Mouse (Mus musculus): ENCODE measurements around the gene Unc45a. TPM values are rescaled to one million over a fixed set of nuclear protein-coding genes. Genes with fewer than 3 reads are reported as not detected.

Gene Unc45a
- polyA plus RNA-seq, 1 experiment from 2014 or later, result 61.7 TPM

- no peak overlapping the region for H3K4me3 ChIP-seq
- no peaks in the 10 kb centered on the region for H3K36me3 ChIP-seq
- H3K27ac ChIP-seq (replicated peaks), result no peak overlapping the region
Measured at GRCm38 (mm10) chr7:80373850-80374249, 33.0 kb upstream of the Unc45a start.

DNA sequence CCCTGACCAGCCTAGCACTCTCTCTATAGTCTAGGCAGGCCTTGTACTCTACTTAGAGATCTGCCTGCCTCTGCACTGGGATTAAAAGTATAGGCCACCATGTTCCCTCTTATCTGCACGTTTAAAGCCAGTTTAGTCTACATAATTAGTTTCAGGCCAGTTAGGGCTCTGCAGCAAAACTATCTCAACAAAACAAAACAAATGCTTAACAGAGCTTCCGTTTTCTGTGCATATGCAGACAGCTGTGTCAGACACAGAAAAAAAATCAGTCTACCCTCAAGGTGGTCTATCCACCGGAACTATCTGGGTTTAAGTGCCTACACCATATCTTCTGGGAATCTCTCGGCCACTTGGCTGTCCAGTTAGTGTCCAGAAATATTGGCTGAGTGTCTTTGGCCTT is 32.5 kb upstream of the Unc45a start:
- no peak for ATAC-seq (ENCODE audit: low read depth)
- WGBS, result 83% methylated on average over 4 of the region's 4 CpGs

More at GRCm38 (mm10) chr7:80373850-80374249, 33.0 kb upstream of the Unc45a start:
- Histone ChIP-seq H3K9ac (no peak overlapping the region), H3K27me3 (no peaks in the 10 kb centered on the region), H3K4me2 (no peak overlapping the region), H3K9me3 (no peaks in the 10 kb centered on the region), H3K4me1 (replicated peaks) (peaks cover 17% of the 10 kb centered on the region)
- 80% methylated on average over 12 of the region's 12 CpGs for WGBS
- no peak for ATAC-seq (ENCODE audit: low read depth)

DNA sequence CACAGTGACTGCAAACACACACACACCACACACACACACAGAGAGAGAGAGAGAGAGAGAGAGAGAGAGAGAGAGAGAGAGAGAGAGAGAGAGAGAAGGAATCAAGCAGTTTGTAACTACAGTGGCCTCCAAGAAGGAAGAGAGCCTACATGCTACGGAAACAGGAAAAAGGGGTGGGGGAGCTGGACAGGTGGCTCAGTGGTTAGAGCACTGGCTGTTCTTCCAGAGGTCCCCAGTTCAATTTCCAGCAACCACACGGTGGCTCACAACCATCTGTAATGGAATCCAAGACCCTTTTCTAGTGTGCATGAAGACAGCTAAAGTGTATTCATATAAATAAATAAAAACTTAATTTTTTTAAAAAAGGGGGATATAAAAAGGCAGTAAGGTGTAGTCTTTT is 31.9 kb upstream of the Unc45a start:
- Histone ChIP-seq H3K36me3 (peaks cover 10% of the 10 kb centered on the region), H3K4me1 (replicated peaks) (peaks cover 21% of the 10 kb centered on the region), H3K9ac (no peak overlapping the region), H3K4me2 (no peak overlapping the region), H3K9me3 (no peaks in the 10 kb centered on the region), H3K4me3 (no peak overlapping the region), H3K27ac (replicated peaks) (no peak overlapping the region), H3K27me3 (no peaks in the 10 kb centered on the region)
- no peak for ATAC-seq (ENCODE audit: low read depth)
- 62% methylated on average over 2 of the region's 2 CpGs for WGBS

More for the DNA sequence above, 32.5 kb upstream of the Unc45a start:
- Histone ChIP-seq H3K9me3 (no peaks in the 10 kb centered on the region), H3K27ac (replicated peaks) (no peak overlapping the region), H3K4me3 (no peak overlapping the region), H3K4me1 (replicated peaks) (peaks cover 21% of the 10 kb centered on the region), H3K9ac (no peak overlapping the region), H3K27me3 (no peaks in the 10 kb centered on the region), H3K4me2 (no peak overlapping the region), H3K36me3 (peaks cover 3% of the 10 kb centered on the region)

DNA sequence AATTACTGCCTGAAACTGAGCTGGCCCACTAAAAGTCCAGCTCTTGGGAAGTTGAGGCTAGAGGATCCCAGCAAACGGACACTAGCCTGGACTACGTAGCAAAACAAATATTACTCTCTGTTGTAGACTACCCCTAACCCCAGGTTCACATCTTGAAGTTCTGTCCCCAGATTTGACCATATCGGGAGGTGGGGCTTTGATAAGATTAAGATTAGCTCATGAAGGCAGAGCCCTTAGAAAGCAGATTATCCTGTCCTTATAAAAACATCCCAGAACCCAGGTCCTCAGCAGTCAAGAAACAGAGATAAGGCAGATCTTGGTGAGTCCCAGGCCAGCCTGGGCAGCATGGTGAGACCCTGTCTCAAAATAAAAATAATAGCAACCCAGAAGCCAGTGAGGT is 31.4 kb upstream of the Unc45a start:
- ATAC-seq (ENCODE audit: low read depth), result no peak
- peaks cover 15% of the 10 kb centered on the region for H3K36me3 ChIP-seq
- WGBS, result 86% methylated on average over 3 of the region's 3 CpGs
- no peak overlapping the region for H3K9ac ChIP-seq
- peaks cover 21% of the 10 kb centered on the region for H3K4me1 ChIP-seq (replicated peaks)
- no peaks in the 10 kb centered on the region for H3K9me3 ChIP-seq
- no peak overlapping the region for H3K4me3 ChIP-seq
- no peaks in the 10 kb centered on the region for H3K27me3 ChIP-seq
- H3K27ac ChIP-seq (replicated peaks), result no peak overlapping the region
- H3K4me2 ChIP-seq, result no peak overlapping the region

- under 1% methylated on average over 68 of the region's 86 CpGs for WGBS
- peak; percentile 78 for ATAC-seq (ENCODE audit: low read depth)
Measured at GRCm38 (mm10) chr7:80371041-80371751, 30.4 kb upstream of the Unc45a start, which contains the start of gene Man2a2. TSS of gene Man2a2 (minus strand) at chr7:80371375.

DNA sequence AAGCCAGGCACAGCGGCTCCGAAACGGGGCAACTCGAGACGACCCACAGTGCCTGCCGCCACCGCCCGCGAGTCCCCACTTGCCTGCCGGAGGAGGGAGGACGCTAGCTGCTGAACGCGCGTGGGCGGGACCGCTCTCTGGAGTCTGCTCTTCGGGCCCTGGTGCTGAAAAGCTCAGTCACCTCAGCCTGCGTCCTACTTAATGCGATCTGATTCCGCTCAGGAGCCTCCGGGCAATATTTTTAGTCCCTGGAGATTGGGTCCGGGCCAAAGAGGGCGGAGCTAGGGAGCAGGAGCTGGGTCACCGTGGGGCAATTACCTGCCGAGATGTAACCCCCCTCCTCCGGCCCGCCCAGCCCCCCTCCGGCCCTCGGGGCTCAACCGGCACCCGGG is 29.8 kb upstream of the Unc45a start:
- under 1% methylated on average over 31 of the region's 31 CpGs for WGBS

More at GRCm38 (mm10) chr7:80371041-80371751, 30.4 kb upstream of the Unc45a start, which contains the start of gene Man2a2:
- Histone ChIP-seq H3K4me1 (replicated peaks) (peaks cover 21% of the 10 kb centered on the region), H3K36me3 (peaks cover 25% of the 10 kb centered on the region), H3K27ac (replicated peaks) (peak within 1 kb of the TSS; percentile 89), H3K4me2 (peak within 1 kb of the TSS; percentile 73), H3K4me3 (peak within 1 kb of the TSS; percentile 87), H3K9me3 (no peaks in the 10 kb centered on the region), H3K27me3 (no peaks in the 10 kb centered on the region), H3K9ac (peak within 1 kb of the TSS; percentile 94)

DNA sequence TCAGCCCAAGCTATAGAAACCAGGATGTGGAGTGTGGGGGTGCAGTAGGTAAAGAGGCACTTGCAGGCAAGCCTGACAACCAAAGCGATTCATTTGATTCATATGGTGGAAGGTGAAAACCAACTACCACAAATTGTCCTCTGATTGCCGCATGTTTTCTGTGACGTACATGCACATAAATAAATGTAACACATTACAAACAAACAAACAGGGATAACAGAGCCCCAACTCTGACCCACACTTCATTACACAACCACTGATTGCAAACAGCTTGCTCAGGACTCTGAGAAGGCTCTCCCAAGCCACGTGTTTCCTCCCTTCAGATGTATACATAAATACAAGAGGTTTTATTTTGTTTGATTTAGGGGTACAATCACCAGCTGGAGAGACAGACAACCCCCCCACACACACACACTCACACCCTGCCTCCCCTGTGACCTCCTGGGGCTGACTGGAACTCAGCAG is 29.2 kb upstream of the Unc45a start:
- no peaks in the 10 kb centered on the region for H3K27me3 ChIP-seq
- H3K4me3 ChIP-seq, result peak overlapping the region; percentile 87
- H3K36me3 ChIP-seq, result peaks cover 31% of the 10 kb centered on the region
- H3K4me2 ChIP-seq, result peak overlapping the region; percentile 73
- peak overlapping the region; percentile 89; the same call in 1 of the 2 replicates for H3K27ac ChIP-seq (replicated peaks)
- H3K9me3 ChIP-seq, result no peaks in the 10 kb centered on the region
- peaks cover 21% of the 10 kb centered on the region for H3K4me1 ChIP-seq (replicated peaks)
- ATAC-seq (ENCODE audit: low read depth), result peak; percentile 4; the same call in 1 of the 2 replicates
- peak overlapping the region; percentile 94 for H3K9ac ChIP-seq
- WGBS, result 38% methylated on average over 4 of the region's 4 CpGs

More for the DNA sequence above, 29.8 kb upstream of the Unc45a start:
- Histone ChIP-seq H3K36me3 (peaks cover 30% of the 10 kb centered on the region), H3K9me3 (no peaks in the 10 kb centered on the region), H3K4me3 (peak overlapping the region; percentile 87), H3K27ac (replicated peaks) (peak overlapping the region; percentile 89), H3K4me2 (peak overlapping the region; percentile 73), H3K4me1 (replicated peaks) (peaks cover 21% of the 10 kb centered on the region), H3K27me3 (no peaks in the 10 kb centered on the region), H3K9ac (peak overlapping the region; percentile 94)
- peak; percentile 80 for ATAC-seq (ENCODE audit: low read depth)

GRCm38 (mm10) chr7:80369461-80369860 is 28.7 kb upstream of the Unc45a start:
- peak overlapping the region; percentile 87 for H3K4me3 ChIP-seq
- WGBS, result 69% methylated on average over 5 of the region's 5 CpGs
- peaks cover 36% of the 10 kb centered on the region for H3K36me3 ChIP-seq
- no peaks in the 10 kb centered on the region for H3K9me3 ChIP-seq
- no peak for ATAC-seq (ENCODE audit: low read depth)
- peaks cover 21% of the 10 kb centered on the region for H3K4me1 ChIP-seq (replicated peaks)
- no peaks in the 10 kb centered on the region for H3K27me3 ChIP-seq
- peak overlapping the region; percentile 73 for H3K4me2 ChIP-seq
- H3K9ac ChIP-seq, result peak overlapping the region; percentile 94; the same call in 1 of the 2 replicates
- H3K27ac ChIP-seq (replicated peaks), result no peak overlapping the region

DNA sequence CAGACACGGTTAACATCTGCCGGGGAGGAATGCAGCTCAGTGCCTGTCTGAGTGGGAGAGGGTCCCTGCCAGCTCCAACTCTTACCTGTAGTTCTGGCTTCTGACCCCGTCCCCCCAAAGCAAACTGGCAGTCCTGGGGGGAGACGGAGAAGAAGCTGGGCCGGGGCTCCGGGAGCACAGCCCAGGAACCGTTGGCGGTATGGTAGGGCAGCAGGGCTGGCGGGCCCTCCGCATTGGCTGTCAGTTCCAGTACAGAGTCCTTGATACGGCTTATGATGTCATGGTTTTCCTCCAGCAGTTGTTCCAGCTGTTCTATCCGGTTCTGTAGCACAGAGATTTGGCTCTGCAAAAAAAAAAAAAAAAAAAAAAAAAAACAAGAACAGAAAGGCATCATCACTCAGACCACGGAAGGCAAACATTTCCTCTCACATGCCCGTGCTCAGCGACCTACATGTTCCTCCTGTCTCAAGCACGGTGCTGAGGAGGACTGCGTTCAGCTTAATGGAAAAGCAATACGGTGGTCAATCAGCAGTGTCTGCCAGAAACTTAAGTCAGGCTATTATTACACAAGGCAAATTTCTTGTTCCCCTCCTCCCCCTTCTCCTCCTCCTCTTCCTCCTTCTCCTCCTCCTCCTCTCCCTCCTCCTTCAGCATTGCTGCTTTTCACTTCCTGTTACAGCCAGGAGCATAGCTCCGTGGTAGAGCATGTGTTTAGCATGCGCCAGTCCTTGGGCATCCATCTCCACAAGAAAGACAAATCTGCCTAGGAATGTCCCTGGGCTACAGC is 28.0 kb upstream of the Unc45a start:
- peak overlapping the region; percentile 73 for H3K4me2 ChIP-seq
- H3K27ac ChIP-seq (replicated peaks), result no peak overlapping the region
- H3K4me3 ChIP-seq, result peak overlapping the region; percentile 87; the same call in 1 of the 2 replicates
- H3K9me3 ChIP-seq, result no peaks in the 10 kb centered on the region
- peaks cover 43% of the 10 kb centered on the region for H3K36me3 ChIP-seq
- H3K27me3 ChIP-seq, result no peaks in the 10 kb centered on the region
- WGBS, result 85% methylated on average over 20 of the region's 20 CpGs
- H3K4me1 ChIP-seq (replicated peaks), result peaks cover 21% of the 10 kb centered on the region
- no peak for ATAC-seq (ENCODE audit: low read depth)
- peak overlapping the region; percentile 94 for H3K9ac ChIP-seq

- no peak overlapping the region for H3K9ac ChIP-seq
- H3K4me2 ChIP-seq, result no peak overlapping the region
- H3K27ac ChIP-seq (replicated peaks), result no peak overlapping the region
- H3K4me3 ChIP-seq, result no peak overlapping the region
- no peaks in the 10 kb centered on the region for H3K9me3 ChIP-seq
- H3K27me3 ChIP-seq, result no peaks in the 10 kb centered on the region
- H3K4me1 ChIP-seq (replicated peaks), result peaks cover 21% of the 10 kb centered on the region
- WGBS, result 90% methylated on average over 9 of the region's 9 CpGs
- no peak for ATAC-seq (ENCODE audit: low read depth)
- H3K36me3 ChIP-seq, result peaks cover 51% of the 10 kb centered on the region
Measured at GRCm38 (mm10) chr7:80368009-80368408, 27.2 kb upstream of the Unc45a start.

DNA sequence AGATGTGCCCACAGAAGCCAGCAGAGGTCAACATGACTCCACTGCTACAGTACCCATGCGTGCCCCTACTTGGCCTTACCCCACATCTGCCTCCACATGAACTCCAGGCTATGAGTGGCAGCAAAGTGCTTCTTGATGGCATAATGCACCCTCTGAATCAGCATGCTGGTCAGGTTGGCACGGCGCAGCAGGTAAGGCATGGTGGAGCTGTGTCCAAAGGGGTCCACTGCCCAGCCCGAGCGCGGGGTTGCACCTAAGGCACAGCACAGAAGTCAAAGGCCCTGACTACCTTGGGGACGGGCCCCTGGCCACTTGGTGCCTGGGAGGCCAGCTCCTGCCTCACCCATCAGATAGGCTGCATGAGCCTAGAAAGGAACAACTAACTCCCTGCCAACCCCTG is 26.4 kb upstream of the Unc45a start:
- ATAC-seq (ENCODE audit: low read depth), result no peak
- Histone ChIP-seq H3K4me3 (no peak overlapping the region), H3K9ac (no peak overlapping the region), H3K27ac (replicated peaks) (no peak overlapping the region), H3K27me3 (no peaks in the 10 kb centered on the region), H3K9me3 (no peaks in the 10 kb centered on the region), H3K36me3 (peaks cover 59% of the 10 kb centered on the region), H3K4me2 (no peak overlapping the region), H3K4me1 (replicated peaks) (peaks cover 21% of the 10 kb centered on the region)
- WGBS, result 95% methylated on average over 7 of the region's 7 CpGs

GRCm38 (mm10) chr7:80365759-80366158 is 25.0 kb upstream of the Unc45a start:
- 88% methylated on average over 2 of the region's 2 CpGs for WGBS
- H3K4me3 ChIP-seq, result no peak overlapping the region
- H3K36me3 ChIP-seq, result peaks cover 73% of the 10 kb centered on the region

More at GRCm38 (mm10) chr7:80365759-80366158, 25.0 kb upstream of the Unc45a start:
- Histone ChIP-seq H3K4me2 (no peak overlapping the region), H3K4me1 (replicated peaks) (peaks cover 21% of the 10 kb centered on the region), H3K27ac (replicated peaks) (no peak overlapping the region), H3K9ac (no peak overlapping the region), H3K9me3 (no peaks in the 10 kb centered on the region), H3K27me3 (no peaks in the 10 kb centered on the region)
- no peak for ATAC-seq (ENCODE audit: low read depth)

Measured in neural tube, embryonic 13.5 days (tissue).